Mouse (Mus musculus) monocyte, adult 5-6 weeks (primary cell): Measurements from ENCODE around the gene 2310022A10Rik. TPM values are rescaled to one million over a fixed set of nuclear protein-coding genes. Genes with fewer than 3 reads are reported as not detected.

Experiments used
- ATAC-seq: fragments of 153-309, 156-312 bp; replicated peaks from 2 replicates; pipeline ENCODE4 v1.8.0; 2017; ENCODE audit warnings: mild to moderate bottlenecking; ENCODE audit not compliant: low TSS enrichment, insufficient number of reproducible peaks, severe bottlenecking, poor library complexity, low FRiP score
- total RNA-seq: library from RNA; stranded (forward); fragments of 200-1000, 200-491, 200-594 nt; gene quantifications from 3 replicates; pipeline ENCODE4 v1.2.3, GENCODE M21; 2017

2310022A10Rik gene
- total RNA-seq, 1 experiment from 2014 or later, result 3.6 TPM

- ATAC-seq, result no peak
Measured at GRCm38 (mm10) chr7:27578465-27578864, 25.4 kb downstream of the 2310022A10Rik start.

- ATAC-seq, result no peak
Measured at GRCm38 (mm10) chr7:27580380-27581174, 27.5 kb downstream of the 2310022A10Rik start.

- ATAC-seq, result no peak
Measured at GRCm38 (mm10) chr7:27586861-27587260, 33.8 kb downstream of the 2310022A10Rik start.

DNA sequence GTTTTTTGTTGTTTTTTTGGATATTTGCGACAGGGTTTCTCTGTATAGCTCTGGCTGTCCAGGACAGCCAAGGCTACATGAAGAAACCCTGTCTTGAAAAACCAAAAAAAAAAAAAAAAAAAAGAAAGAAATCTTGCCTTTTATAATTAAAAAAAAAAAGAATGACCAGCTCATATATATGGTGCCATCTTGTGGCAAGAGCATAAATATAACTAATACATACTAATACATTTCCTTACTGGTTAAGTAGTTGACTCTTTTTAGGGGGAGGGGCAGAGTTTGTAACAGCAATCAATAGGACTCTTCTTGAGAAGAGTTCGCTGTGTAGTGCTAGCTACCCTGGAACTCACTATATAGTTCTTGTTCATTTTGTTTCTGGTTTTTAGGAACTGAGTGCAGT is 34.7 kb downstream of the 2310022A10Rik start:
- no peak for ATAC-seq

DNA sequence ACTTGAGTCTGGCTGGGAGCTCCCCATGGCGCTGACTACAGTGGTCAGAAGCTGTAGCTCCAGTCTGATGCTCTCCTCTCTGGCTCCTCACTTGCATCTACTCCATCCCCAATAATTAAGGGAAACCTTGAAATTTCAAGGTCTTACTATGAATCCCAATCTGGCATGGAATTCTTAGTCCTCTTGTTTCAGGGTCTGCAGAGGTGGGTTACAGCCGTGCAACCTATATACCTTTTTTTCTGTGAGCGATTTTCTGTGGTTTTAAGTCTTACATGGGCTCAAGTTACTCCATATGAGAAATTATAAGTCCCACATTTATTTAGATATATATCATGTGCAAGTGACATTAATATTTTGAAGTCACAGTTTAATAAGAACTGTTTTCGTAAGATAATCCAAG is 37.1 kb downstream of the 2310022A10Rik start:
- ATAC-seq, result no peak

GRCm38 (mm10) chr7:27590566-27591213 is 37.7 kb downstream of the 2310022A10Rik start:
- no peak for ATAC-seq

- peak; percentile 94 for ATAC-seq
Measured at GRCm38 (mm10) chr7:27591266-27592216, 38.5 kb downstream of the 2310022A10Rik start, which contains the start of gene Akt2. TSS of gene Akt2 (plus strand) at chr7:27591552.

GRCm38 (mm10) chr7:27592217-27592929 is 39.3 kb downstream of the 2310022A10Rik start:
- peak; percentile 30; the same call in 1 of the 2 replicates for ATAC-seq

DNA sequence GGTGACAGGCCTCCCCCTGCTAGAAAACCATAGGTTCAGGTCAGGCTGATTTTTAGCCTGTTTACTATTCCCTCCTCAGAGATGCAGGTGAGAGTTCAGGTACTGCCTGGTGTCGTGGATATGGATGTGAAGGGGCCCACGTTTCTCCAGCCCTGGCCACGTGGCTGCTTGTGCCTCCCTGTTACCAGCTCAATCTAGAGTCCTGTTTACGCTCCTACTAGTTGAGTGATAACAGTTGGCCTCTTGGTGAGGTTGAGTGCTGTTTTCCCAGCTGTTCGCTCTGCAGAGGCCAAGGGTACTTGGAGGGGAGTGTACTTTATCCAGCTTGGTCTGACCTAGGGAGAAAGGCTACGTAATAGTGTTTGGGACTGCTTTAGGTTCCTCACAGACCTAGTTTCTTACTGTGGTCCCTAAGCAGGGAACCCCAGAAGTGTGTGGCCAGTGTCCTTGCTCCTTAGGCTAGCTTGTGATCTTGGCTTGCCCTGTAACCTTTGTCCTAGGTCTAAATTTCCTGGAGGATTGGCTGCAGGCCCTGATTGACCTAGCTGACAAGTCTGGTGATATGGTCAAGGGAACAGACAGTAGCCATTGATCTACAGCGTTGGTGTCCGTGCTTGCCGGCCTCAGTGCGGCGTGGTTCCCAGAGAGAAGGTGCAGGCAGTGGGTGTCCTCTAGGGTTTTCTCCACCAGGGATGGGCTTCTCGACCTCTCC is 40.1 kb downstream of the 2310022A10Rik start:
- ATAC-seq, result no peak

- no peak for ATAC-seq
Measured at GRCm38 (mm10) chr7:27596586-27597503, 43.8 kb downstream of the 2310022A10Rik start.

DNA sequence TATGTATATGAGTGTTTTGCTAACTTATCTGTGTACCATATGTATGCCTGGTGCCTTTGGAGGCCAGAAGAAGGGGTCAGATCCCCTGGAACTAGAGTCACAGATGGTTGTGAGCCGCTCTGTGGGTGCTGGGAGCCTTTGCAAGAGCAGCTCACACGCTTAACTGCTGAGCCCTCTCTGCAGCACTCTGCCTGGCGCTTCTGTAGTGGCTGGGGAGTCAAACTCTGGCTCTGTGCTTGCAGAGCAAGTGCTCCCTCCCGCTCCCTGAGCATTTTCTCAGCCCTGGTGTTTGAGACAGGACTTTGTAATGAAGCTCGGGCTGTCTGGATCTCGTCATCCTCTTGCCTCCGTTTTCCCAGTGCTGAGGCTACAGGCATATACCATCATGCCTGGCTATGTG is 45.0 kb downstream of the 2310022A10Rik start:
- ATAC-seq, result no peak

- ATAC-seq, result no peak
Measured at GRCm38 (mm10) chr7:27601628-27602027, 48.6 kb downstream of the 2310022A10Rik start.

- no peak for ATAC-seq
Measured at GRCm38 (mm10) chr7:27602161-27602560, 49.1 kb downstream of the 2310022A10Rik start.

DNA sequence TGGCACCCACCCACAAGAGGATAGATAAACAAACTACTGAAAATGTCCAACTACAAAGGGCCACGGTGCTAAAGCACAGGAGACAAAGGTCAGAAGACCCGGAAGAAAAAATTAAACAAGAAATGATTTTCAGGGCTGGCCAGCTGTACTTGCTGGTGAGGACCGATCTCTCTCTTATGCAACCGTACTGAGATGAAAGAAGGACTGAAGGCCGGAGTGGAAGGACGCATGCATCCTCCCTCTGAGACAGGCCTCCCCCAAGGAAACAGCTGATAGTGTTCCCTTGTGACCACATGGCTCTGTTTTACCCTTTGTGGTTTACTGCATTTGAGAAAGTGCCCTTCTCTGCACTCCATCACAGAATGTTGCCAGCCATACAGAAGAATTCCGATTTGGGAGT is 49.8 kb downstream of the 2310022A10Rik start:
- no peak for ATAC-seq

DNA sequence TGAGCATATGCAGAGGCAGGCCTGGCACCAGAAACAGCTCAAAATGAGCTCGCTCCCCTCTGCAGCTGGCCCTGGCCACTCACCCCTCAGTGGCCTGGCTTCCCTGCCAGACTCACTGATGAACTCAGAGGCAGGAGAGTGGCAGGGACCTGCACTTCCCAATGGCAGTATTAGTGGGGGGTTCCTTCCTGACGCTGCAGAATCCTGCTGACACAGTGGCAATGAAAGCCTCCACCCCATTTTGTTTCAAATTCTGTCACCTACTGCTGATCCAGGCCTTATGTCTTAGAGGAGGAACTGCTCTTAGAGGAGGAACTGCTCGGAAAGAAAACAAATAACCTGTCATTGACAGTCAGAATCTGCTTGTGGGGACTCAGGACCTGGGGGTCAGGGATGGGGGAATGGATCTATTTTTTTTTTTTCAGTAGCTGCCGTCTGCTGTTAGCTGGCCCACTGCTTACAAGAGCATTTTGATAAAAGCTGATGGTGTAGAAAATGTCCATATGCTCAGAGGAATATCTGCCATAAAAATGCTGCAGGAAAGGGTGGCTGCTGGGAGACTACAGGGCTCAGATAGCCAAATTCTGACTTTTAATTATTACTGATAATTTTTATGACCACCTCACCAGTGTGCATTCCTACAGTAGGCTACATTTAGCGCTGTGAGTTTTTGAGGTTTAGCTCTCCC is 51.8 kb downstream of the 2310022A10Rik start:
- no peak for ATAC-seq
